Mouse (Mus musculus) c-Kit-negative CD71-positive TER-119-positive erythroid progenitor cells, embryonic 14.5 days (primary cell): ENCODE measurements at regions not wholly inside any gene's neighbourhood (a gene's known extent, or its start where the extent isn't known, plus 50 kb on each side); places are given as distances from the start of the nearest gene placed in this dataset.
"Not testable (repeated sequence)": the region's sequence is repeated elsewhere in the genome, so short reads cannot be mapped to it uniquely, and the experiment has no call there.

Source experiments
- DNase-seq: peaks from one replicate; pipeline ENCODE4 v3.0.0-alpha.2; 2013; ENCODE audit warnings: low read depth, low spot score

DNA sequence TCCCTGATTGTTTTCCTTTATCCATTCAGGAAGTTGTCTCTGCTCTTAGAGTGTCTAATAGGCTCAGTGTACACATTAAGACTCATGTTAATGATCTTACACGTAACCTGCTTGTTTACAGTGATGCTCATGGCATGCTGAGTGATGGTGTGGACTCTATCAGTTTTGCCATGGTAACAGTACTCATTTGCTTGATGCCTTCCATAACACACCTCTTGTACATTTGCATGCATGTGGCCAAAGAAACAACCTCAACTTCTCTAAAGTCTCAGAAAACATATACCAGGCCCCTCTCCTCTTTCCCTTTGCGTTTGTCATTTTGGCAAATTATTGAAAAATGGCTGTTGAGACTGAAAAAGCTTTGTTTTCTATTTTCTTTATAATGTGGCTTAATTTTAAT is 155.0 kb downstream of the Ube2e3 start:
- no peak for DNase-seq

- no peak for DNase-seq
Observed at GRCm38 (mm10) chr2:79025678-79026077, 157.8 kb downstream of the Ube2e3 start.

- DNase-seq: no peak
Observed at GRCm38 (mm10) chr2:79030990-79031389, 163.1 kb downstream of the Ube2e3 start.

- DNase-seq: no peak
Observed at GRCm38 (mm10) chr2:79036296-79036695, 168.4 kb downstream of the Ube2e3 start.

DNA sequence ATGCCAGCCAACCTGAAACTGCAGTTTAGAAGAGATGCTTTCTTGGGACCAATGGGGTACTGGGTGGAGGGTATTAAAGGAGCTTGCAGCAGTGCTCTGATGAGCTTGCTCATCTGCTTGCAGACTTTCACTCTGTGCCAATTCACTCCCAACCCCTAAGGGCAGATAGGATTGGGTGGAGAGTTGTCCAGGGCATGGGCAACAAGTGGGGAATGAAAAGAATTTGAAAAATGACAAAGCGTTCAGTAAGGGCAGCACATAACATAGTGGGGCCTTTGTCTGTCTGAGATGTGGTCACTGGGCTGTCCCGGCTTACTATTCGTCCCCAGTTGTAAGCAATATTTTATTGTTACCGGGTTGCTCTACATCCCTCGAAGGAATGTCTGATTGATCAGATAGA is 170.7 kb downstream of the Ube2e3 start:
- DNase-seq: no peak

- DNase-seq: not testable (repeated sequence)
Observed at GRCm38 (mm10) chr2:79044804-79045203, 176.9 kb downstream of the Ube2e3 start.

DNA sequence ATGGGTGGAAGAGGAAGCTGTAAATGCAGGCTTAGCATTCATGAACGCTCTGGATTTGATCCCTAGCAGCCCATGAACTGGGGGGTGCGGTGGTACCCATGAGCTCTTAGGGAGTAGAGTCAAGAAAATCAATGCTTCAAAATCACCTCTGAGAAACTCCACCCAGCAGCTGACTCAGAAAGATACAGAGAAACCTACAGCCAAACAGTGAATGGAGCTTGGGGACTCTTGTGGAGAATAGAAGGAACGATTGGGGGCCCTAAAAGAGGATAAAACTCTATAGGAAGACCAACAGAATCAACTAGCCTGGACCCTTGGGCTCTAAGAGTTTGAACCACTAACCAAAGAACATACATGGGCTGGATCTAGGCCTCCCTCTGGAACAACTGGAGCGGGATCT is 177.6 kb downstream of the Ube2e3 start:
- DNase-seq: no peak

DNA sequence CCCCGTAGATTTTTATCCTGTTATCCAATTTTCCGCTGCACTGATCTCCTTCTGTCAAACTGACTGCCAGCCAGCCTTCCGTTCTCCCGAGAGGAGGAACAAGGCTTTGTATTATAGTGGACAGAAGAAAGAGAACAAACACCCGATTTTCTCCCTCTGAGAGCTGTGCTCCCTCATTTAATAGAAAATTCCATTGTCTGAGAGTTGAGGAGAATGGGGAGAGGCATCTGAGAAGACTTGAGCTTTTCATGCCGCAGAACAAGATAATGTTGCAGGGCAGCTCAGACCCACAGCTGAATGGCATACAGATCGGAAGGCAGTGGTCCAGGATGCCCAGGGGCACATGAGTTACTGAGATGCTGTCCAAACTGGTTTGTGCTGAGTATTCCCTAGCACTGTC is 180.1 kb downstream of the Ube2e3 start:
- no peak for DNase-seq

- DNase-seq: no peak
Observed at GRCm38 (mm10) chr2:79048777-79049537, 181.0 kb downstream of the Ube2e3 start.

GRCm38 (mm10) chr2:79050495-79051046 is 182.6 kb downstream of the Ube2e3 start:
- no peak for DNase-seq

- no peak for DNase-seq
Observed at GRCm38 (mm10) chr2:79052226-79052625, 184.3 kb downstream of the Ube2e3 start.

DNA sequence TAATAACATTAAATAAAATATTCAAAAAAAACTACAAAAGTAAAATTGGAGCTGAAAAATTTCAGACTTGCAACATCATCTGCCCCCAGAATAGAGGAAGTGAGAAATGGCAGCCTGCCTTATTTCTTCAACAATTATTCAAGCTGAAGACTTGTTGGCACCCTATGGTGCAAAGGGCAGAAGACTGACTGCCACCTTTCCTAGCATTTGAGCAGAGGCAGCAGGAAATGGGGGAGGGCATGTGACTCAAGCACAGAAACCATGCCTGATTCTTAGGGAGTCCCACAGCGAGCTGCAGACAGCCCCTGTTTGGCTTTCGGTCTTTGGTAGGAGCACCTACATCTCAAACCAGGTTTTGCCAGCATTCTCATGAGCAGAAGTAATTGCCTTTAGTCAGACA is 188.2 kb downstream of the Ube2e3 start:
- no peak for DNase-seq

- no peak for DNase-seq
Observed at GRCm38 (mm10) chr2:79059115-79059943, 191.4 kb downstream of the Ube2e3 start.

DNA sequence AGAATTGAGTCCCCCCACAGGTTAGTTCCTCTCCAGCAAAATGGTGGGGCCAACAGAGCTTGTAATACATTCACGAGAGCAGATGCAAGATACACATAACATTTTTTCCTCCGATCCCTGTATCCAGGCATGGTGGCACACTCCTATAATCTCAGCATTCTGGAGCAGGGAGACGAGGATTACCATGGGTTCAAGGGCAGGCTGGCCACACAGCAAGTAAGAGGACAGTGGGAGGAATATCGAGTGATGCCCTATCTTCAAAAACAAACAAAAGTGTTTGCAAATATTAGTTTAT is 192.0 kb downstream of the Ube2e3 start:
- DNase-seq: no peak

DNA sequence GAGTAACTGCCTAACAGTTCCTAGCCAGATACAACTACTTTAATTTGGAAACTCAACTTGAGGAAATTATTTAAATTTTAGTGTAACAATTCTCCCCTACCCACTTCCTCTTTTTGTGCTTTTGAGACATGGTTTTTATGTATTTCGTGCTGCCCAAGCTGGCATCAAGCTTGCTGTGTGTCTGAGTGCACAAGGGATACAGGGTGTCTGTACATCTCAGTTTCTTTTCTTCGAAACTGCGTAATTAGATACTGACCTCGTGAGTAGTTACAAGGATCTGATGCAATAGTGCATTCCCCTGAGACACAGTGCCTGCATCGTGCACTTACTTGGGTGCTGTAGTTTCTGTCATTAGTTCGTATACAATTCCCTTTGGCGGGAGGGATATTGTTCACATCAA is 192.4 kb downstream of the Ube2e3 start:
- no peak for DNase-seq

DNA sequence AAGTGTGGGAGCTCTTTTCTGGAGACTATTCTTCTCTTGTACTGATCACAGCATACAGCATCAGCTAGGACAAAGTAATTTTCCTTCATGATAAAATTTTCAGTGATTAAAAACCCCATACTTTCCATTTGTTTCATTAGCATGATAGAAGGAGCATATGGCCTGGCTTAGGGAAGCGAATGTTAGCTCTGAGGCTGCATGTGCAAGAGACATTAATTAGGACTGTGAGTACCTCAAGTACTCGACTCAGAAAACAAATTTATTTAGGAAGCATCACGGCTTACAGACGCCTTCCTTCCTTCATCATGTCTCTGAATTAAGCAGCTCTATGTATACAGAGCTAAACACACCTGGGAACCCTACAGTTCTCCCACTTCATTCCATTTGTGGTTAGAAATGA is 193.6 kb upstream of the Itga4 start:
- no peak for DNase-seq

- DNase-seq: no peak
Observed at GRCm38 (mm10) chr2:79062196-79062636, 193.0 kb upstream of the Itga4 start.

- no peak for DNase-seq
Observed at GRCm38 (mm10) chr2:79063641-79064040, 191.6 kb upstream of the Itga4 start.

GRCm38 (mm10) chr2:79065321-79065720 is 189.9 kb upstream of the Itga4 start:
- no peak for DNase-seq

DNA sequence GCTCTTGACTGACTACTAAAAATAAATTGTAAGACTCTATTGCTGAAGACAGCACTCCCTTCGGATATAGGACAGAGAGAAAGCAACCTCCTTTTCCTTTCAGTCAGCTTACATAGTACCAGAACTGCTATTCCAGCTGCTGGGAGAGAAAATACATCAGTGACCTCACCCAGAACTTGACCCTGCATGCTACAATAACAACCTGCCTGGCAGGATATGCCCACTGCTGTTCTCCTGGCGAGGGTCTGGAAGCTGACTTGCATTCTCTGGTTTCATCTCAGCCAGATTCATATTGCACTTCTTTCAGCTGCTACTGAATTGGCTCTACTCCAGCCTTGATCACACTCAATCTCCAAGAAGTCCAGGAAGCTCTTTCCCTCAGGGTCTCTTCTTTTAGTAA is 179.1 kb upstream of the Itga4 start:
- DNase-seq: no peak

GRCm38 (mm10) chr2:79078836-79079394 is 176.3 kb upstream of the Itga4 start:
- no peak for DNase-seq

DNA sequence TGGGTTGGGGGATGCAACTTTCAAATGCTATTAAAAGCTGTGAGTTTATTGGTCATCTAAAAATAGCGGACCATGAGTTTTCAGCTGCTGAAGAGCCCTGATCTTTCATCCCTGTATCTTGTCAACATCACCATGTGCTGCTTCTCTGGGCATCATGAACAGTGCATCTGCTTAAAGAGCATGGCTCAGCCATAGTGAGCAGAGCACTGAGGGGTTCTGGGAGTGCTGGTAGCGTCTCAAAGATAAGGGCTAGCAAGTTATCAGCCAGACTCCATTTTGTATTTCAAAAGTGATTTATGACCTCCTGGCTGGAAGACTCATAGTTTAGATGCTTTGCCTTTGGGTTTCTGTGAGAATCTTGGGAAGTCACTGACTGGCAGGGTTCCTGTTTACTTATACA is 173.5 kb upstream of the Itga4 start:
- no peak for DNase-seq

DNA sequence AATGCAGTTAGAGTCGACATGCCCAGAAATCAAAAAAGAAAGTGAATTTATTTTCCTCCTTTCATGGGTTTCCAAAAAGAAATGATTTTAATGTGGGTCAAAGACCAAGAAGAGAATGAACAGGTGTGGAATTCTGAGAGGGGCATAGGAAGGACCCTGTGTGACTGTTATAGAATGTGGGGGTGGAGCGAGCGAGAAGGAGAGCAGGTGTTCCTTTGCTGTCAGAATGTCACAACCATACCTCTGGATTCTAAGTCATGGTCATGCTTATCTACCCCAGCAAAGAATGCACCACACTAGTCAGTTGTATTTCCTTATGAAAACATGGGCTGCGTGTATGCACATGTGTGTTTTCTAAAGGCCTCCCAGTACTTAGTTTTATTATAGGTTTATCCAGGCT is 168.9 kb upstream of the Itga4 start:
- DNase-seq: no peak
